Mouse (Mus musculus): ENCODE results near the gene Clec3b. TPM values are rescaled to one million over a fixed set of nuclear protein-coding genes. Genes with fewer than 3 reads are reported as not detected.

Clec3b gene
- polyA plus RNA-seq, 1 experiment from 2014 or later: not detected

GRCm38 (mm10) chr9:123113931-123114330, 36.8 kb upstream of the Clec3b start:
- peak overlapping the region in 1 of 2 experiments; percentile 92; a peak in 1 of 4 replicates for H3K27ac ChIP-seq (replicated peaks in 1 of 2; ENCODE audit: control insufficient read depth in 1 of 2, insufficient read depth in 1 of 2, low read depth in 2 of 2, low read length in 2 of 2)
- WGBS: 58% methylated on average over 6 of the region's 6 CpGs

GRCm38 (mm10) chr9:123115566-123115965, 35.2 kb upstream of the Clec3b start:
- H3K27ac ChIP-seq (replicated peaks in 1 of 2; ENCODE audit: control insufficient read depth in 1 of 2, insufficient read depth in 1 of 2, low read depth in 2 of 2, low read length in 2 of 2): no peak overlapping the region
- peaks cover 0 to 19% of the 10 kb centered on the region in 2 experiments; a peak in 3 of 4 replicates for H3K4me1 ChIP-seq (ENCODE audit: control insufficient read depth in 2 of 2, insufficient read depth in 2 of 2, low read length in 2 of 2)
- H3K4me2 ChIP-seq (ENCODE audit: low read length): no peak overlapping the region
- WGBS: 92% methylated on average over 1 of the region's 1 CpGs
- no peak overlapping the region for H3K9ac ChIP-seq (ENCODE audit: low read length)
- no peaks in the 10 kb centered on the region for H3K27me3 ChIP-seq (ENCODE audit: control insufficient read depth, insufficient read depth, low read length)
- ATAC-seq (ENCODE audit: insufficient number of reproducible peaks, insufficient read depth, low FRiP score, low read depth): no peak
- H3K4me3 ChIP-seq (ENCODE audit: control insufficient read depth in 1 of 2, insufficient read depth in 1 of 2, low read depth in 1 of 2, low read length in 2 of 2): no peak overlapping the region
- H3K9me3 ChIP-seq (ENCODE audit: control insufficient read depth, low read length): no peaks in the 10 kb centered on the region
- peaks cover 44% of the 10 kb centered on the region for H3K36me3 ChIP-seq (ENCODE audit: control insufficient read depth, insufficient read depth, low read length)

More at GRCm38 (mm10) chr9:123113931-123114330, 36.8 kb upstream of the Clec3b start:
- Histone ChIP-seq H3K36me3 (ENCODE audit: control insufficient read depth, insufficient read depth, low read length) (peaks cover 27% of the 10 kb centered on the region), H3K4me1 (ENCODE audit: control insufficient read depth in 2 of 2, insufficient read depth in 2 of 2, low read length in 2 of 2) (peaks cover 0 to 15% of the 10 kb centered on the region in 2 experiments; a peak in 3 of 4 replicates), H3K9ac (ENCODE audit: low read length) (peak overlapping the region; percentile 96), H3K4me3 (ENCODE audit: control insufficient read depth in 1 of 2, insufficient read depth in 1 of 2, low read depth in 1 of 2, low read length in 2 of 2) (peak overlapping the region; percentile 62 to 95), H3K4me2 (ENCODE audit: low read length) (peak overlapping the region; percentile 98), H3K9me3 (ENCODE audit: control insufficient read depth, low read length) (no peaks in the 10 kb centered on the region), H3K27me3 (ENCODE audit: control insufficient read depth, insufficient read depth, low read length) (no peaks in the 10 kb centered on the region)
- no peak for ATAC-seq (ENCODE audit: insufficient number of reproducible peaks, insufficient read depth, low FRiP score, low read depth)

- 80% methylated on average over 3 of the region's 3 CpGs for WGBS
- H3K9me3 ChIP-seq (ENCODE audit: control insufficient read depth, low read length): no peaks in the 10 kb centered on the region
Observed at GRCm38 (mm10) chr9:123123017-123123416, 27.7 kb upstream of the Clec3b start.

GRCm38 (mm10) chr9:123123571-123124412, 27.0 kb upstream of the Clec3b start:
- Histone ChIP-seq H3K4me2 (ENCODE audit: low read length) (no peak overlapping the region), H3K27me3 (ENCODE audit: control insufficient read depth, insufficient read depth, low read length) (no peaks in the 10 kb centered on the region), H3K4me1 (ENCODE audit: control insufficient read depth in 2 of 2, insufficient read depth in 2 of 2, low read length in 2 of 2) (0 out of 4 replicates have a peak, but pooled peaks cover 0 to 4% of the 10 kb centered on the region in 2 experiments), H3K4me3 (ENCODE audit: control insufficient read depth in 1 of 2, insufficient read depth in 1 of 2, low read depth in 1 of 2, low read length in 2 of 2) (no peak overlapping the region), H3K27ac (replicated peaks in 1 of 2; ENCODE audit: control insufficient read depth in 1 of 2, insufficient read depth in 1 of 2, low read depth in 2 of 2, low read length in 2 of 2) (no peak overlapping the region), H3K9ac (ENCODE audit: low read length) (no peak overlapping the region), H3K9me3 (ENCODE audit: control insufficient read depth, low read length) (no peaks in the 10 kb centered on the region), H3K36me3 (ENCODE audit: control insufficient read depth, insufficient read depth, low read length) (peaks cover 84% of the 10 kb centered on the region)
- ATAC-seq (ENCODE audit: insufficient number of reproducible peaks, insufficient read depth, low FRiP score, low read depth): no peak
- WGBS: 82% methylated on average over 6 of the region's 6 CpGs

More at GRCm38 (mm10) chr9:123123017-123123416, 27.7 kb upstream of the Clec3b start:
- no peak overlapping the region for H3K4me3 ChIP-seq (ENCODE audit: control insufficient read depth in 1 of 2, insufficient read depth in 1 of 2, low read depth in 1 of 2, low read length in 2 of 2)
- peaks cover 83% of the 10 kb centered on the region for H3K36me3 ChIP-seq (ENCODE audit: control insufficient read depth, insufficient read depth, low read length)
- no peak overlapping the region for H3K9ac ChIP-seq (ENCODE audit: low read length)
- ATAC-seq (ENCODE audit: insufficient number of reproducible peaks, insufficient read depth, low FRiP score, low read depth): no peak
- H3K27ac ChIP-seq (replicated peaks in 1 of 2; ENCODE audit: control insufficient read depth in 1 of 2, insufficient read depth in 1 of 2, low read depth in 2 of 2, low read length in 2 of 2): no peak overlapping the region
- H3K27me3 ChIP-seq (ENCODE audit: control insufficient read depth, insufficient read depth, low read length): no peaks in the 10 kb centered on the region
- 0 out of 4 replicates have a peak, but pooled peaks cover 0 to 4% of the 10 kb centered on the region in 2 experiments for H3K4me1 ChIP-seq (ENCODE audit: control insufficient read depth in 2 of 2, insufficient read depth in 2 of 2, low read length in 2 of 2)
- H3K4me2 ChIP-seq (ENCODE audit: low read length): no peak overlapping the region

GRCm38 (mm10) chr9:123124413-123124981, 26.2 kb upstream of the Clec3b start:
- no peak overlapping the region for H3K9ac ChIP-seq (ENCODE audit: low read length)
- 81% methylated on average over 2 of the region's 2 CpGs for WGBS
- no peaks in the 10 kb centered on the region for H3K9me3 ChIP-seq (ENCODE audit: control insufficient read depth, low read length)
- no peak overlapping the region for H3K4me2 ChIP-seq (ENCODE audit: low read length)
- H3K27me3 ChIP-seq (ENCODE audit: control insufficient read depth, insufficient read depth, low read length): no peaks in the 10 kb centered on the region
- 0 out of 4 replicates have a peak, but pooled peaks cover 0 to 4% of the 10 kb centered on the region in 2 experiments for H3K4me1 ChIP-seq (ENCODE audit: control insufficient read depth in 2 of 2, insufficient read depth in 2 of 2, low read length in 2 of 2)
- ATAC-seq (ENCODE audit: insufficient number of reproducible peaks, insufficient read depth, low FRiP score, low read depth): no peak
- H3K27ac ChIP-seq (replicated peaks in 1 of 2; ENCODE audit: control insufficient read depth in 1 of 2, insufficient read depth in 1 of 2, low read depth in 2 of 2, low read length in 2 of 2): no peak overlapping the region
- peaks cover 84% of the 10 kb centered on the region for H3K36me3 ChIP-seq (ENCODE audit: control insufficient read depth, insufficient read depth, low read length)
- no peak overlapping the region for H3K4me3 ChIP-seq (ENCODE audit: control insufficient read depth in 1 of 2, insufficient read depth in 1 of 2, low read depth in 1 of 2, low read length in 2 of 2)

- Histone ChIP-seq H3K4me2 (ENCODE audit: low read length) (no peak overlapping the region), H3K27ac (replicated peaks in 1 of 2; ENCODE audit: control insufficient read depth in 1 of 2, insufficient read depth in 1 of 2, low read depth in 2 of 2, low read length in 2 of 2) (no peak overlapping the region), H3K27me3 (ENCODE audit: control insufficient read depth, insufficient read depth, low read length) (no peaks in the 10 kb centered on the region), H3K4me3 (ENCODE audit: control insufficient read depth in 1 of 2, insufficient read depth in 1 of 2, low read depth in 1 of 2, low read length in 2 of 2) (no peak overlapping the region), H3K4me1 (ENCODE audit: control insufficient read depth in 2 of 2, insufficient read depth in 2 of 2, low read length in 2 of 2) (no peaks in the 10 kb centered on the region), H3K36me3 (ENCODE audit: control insufficient read depth, insufficient read depth, low read length) (peaks cover 80% of the 10 kb centered on the region), H3K9ac (ENCODE audit: low read length) (no peak overlapping the region), H3K9me3 (ENCODE audit: control insufficient read depth, low read length) (no peaks in the 10 kb centered on the region)
- WGBS: 91% methylated on average over 6 of the region's 6 CpGs
- ATAC-seq (ENCODE audit: insufficient number of reproducible peaks, insufficient read depth, low FRiP score, low read depth): no peak
Observed at GRCm38 (mm10) chr9:123127663-123128062, 23.1 kb upstream of the Clec3b start.

GRCm38 (mm10) chr9:123132994-123133393, 17.8 kb upstream of the Clec3b start:
- 93% methylated on average over 3 of the region's 3 CpGs for WGBS
- Histone ChIP-seq H3K27me3 (ENCODE audit: control insufficient read depth, insufficient read depth, low read length) (no peaks in the 10 kb centered on the region), H3K4me2 (ENCODE audit: low read length) (no peak overlapping the region), H3K36me3 (ENCODE audit: control insufficient read depth, insufficient read depth, low read length) (peaks cover 95% of the 10 kb centered on the region), H3K9ac (ENCODE audit: low read length) (no peak overlapping the region), H3K4me3 (ENCODE audit: control insufficient read depth in 1 of 2, insufficient read depth in 1 of 2, low read depth in 1 of 2, low read length in 2 of 2) (no peak overlapping the region), H3K9me3 (ENCODE audit: control insufficient read depth, low read length) (no peaks in the 10 kb centered on the region), H3K4me1 (ENCODE audit: control insufficient read depth in 2 of 2, insufficient read depth in 2 of 2, low read length in 2 of 2) (no peaks in the 10 kb centered on the region), H3K27ac (replicated peaks in 1 of 2; ENCODE audit: control insufficient read depth in 1 of 2, insufficient read depth in 1 of 2, low read depth in 2 of 2, low read length in 2 of 2) (no peak overlapping the region)
- no peak for ATAC-seq (ENCODE audit: insufficient number of reproducible peaks, insufficient read depth, low FRiP score, low read depth)

Data from heart, embryonic 14.5 days (tissue).